Mouse (Mus musculus) intestine, embryonic 16.5 days (tissue): ENCODE data around the gene Ammecr1. TPM values are rescaled to one million over a fixed set of nuclear protein-coding genes. Genes with fewer than 3 reads are reported as not detected.

Source experiments
- ATAC-seq: fragments of 200-750 bp; cut with Nextera tagmentation; 2 replicates; pipeline ENCODE4 v1.8.0; 2017; ENCODE audit warnings: moderate TSS enrichment, moderate library complexity
- H3K27ac ChIP-seq: fragments of 300-500 bp; sonication (generic); 2 replicates; pipeline ENCODE4 v1.5.1; 2014; ENCODE audit warnings: mild to moderate bottlenecking, low read length
- H3K27me3 ChIP-seq: fragments of 300-500 bp; sonication (generic); replicated peaks from 2 replicates; pipeline ENCODE4 v1.6.1; 2014; ENCODE audit warnings: low read length, control low read depth, mixed read lengths; ENCODE audit not compliant: control insufficient read depth, insufficient read depth
- H3K36me3 ChIP-seq: fragments of 300-500 bp; sonication (generic); 2 replicates; pipeline ENCODE4 v1.6.1; 2014; ENCODE audit warnings: low read length, control low read depth; ENCODE audit not compliant: control insufficient read depth, insufficient read depth
- H3K4me1 ChIP-seq: fragments of 300-500 bp; sonication (generic); 2 replicates; pipeline ENCODE4 v1.6.1; 2014; ENCODE audit warnings: low read length, control low read depth, mixed read lengths; ENCODE audit not compliant: control insufficient read depth, insufficient read depth
- H3K4me2 ChIP-seq: fragments of 300-500 bp; sonication (generic); 2 replicates; pipeline ENCODE4 v1.6.1; 2014; ENCODE audit warnings: low read depth, low read length, control low read depth
- H3K4me3 ChIP-seq: fragments of 300-500 bp; sonication (generic); 2 replicates; pipeline ENCODE4 v1.5.1; 2014; ENCODE audit warnings: mild to moderate bottlenecking, low read length
- H3K9ac ChIP-seq: fragments of 300-500 bp; sonication (generic); 2 replicates; pipeline ENCODE4 v1.6.1; 2014; ENCODE audit warnings: low read depth, low read length
- H3K9me3 ChIP-seq: fragments of 300-500 bp; sonication (generic); 2 replicates; pipeline ENCODE4 v1.6.1; 2016; ENCODE audit warnings: low read length, control low read depth; ENCODE audit not compliant: control insufficient read depth
- WGBS: fragments of 180-500 bp; shearing (Covaris S2); extraction: QIAGEN DNeasy Blood & Tissue Kit; methylation state at CpG from one replicate; pipeline ENCODE4 v1.1.7; 2014; 5-methylcytosine and 5-hydroxymethylcytosine counted together
- polyA plus RNA-seq: library from polyadenylated mRNA; unstranded; fragments of >200 nt; fragmentation: Nextera tagmentation; extraction: Ambion mirVana; gene quantifications from 2 replicates; pipeline ENCODE4 v1.2.1, GENCODE M21; 2015

Ammecr1 gene
- polyA plus RNA-seq, 1 experiment from 2014 or later: 5.8 TPM

DNA sequence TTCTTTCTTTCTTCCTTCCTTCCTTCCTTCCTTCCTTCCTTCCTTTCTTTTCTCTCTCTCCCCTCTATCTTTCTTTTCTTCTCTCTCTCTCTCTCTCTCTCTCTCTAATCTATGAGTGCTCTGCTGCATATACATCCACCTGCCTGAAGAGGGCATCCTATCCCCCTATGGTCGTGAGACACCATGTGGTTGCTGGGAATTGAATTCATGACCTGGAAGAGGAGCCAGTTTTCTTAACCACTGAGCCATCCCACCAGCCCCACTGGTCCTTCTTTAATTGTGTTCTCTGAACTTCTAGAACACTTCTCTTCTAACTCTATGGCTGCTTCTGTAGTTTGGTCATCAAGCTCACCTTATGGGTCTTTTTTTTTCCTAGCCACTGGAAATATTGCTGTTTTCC, 138.9 kb downstream of the Ammecr1 start:
- no peaks in the 10 kb centered on the region for H3K4me1 ChIP-seq
- no peaks in the 10 kb centered on the region for H3K9me3 ChIP-seq
- no peak overlapping the region for H3K4me3 ChIP-seq
- no peaks in the 10 kb centered on the region for H3K27me3 ChIP-seq
- no peak for ATAC-seq
- no peak overlapping the region for H3K4me2 ChIP-seq
- WGBS: 52% methylated on average over 1 of the region's 1 CpGs
- H3K9ac ChIP-seq: no peak overlapping the region
- no peak overlapping the region for H3K27ac ChIP-seq
- H3K36me3 ChIP-seq: no peaks in the 10 kb centered on the region

DNA sequence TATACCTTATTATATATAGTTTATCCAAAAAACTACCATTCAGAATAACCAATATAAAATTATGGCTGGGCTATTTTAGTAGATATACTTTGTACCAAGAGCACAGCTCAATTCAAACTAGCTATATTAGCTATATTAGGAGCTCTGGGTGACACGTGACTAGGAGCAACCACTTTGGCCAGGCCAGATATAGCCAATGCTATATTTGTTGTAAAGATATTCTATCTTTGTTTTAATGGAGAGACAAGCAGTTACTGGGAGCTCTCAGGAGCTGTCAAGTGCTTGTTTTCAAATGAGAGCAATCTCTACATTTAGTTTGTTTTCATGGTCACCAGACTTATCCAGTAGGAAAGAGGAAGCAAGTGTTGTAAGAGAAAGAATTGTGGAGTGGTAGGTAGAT, 141.2 kb downstream of the Ammecr1 start:
- Histone ChIP-seq H3K27me3 (no peaks in the 10 kb centered on the region), H3K36me3 (no peaks in the 10 kb centered on the region), H3K4me3 (no peak overlapping the region), H3K4me2 (no peak overlapping the region), H3K4me1 (no peaks in the 10 kb centered on the region), H3K27ac (no peak overlapping the region), H3K9ac (no peak overlapping the region), H3K9me3 (no peaks in the 10 kb centered on the region)
- 77% methylated on average over 1 of the region's 1 CpGs for WGBS
- ATAC-seq: no peak

DNA sequence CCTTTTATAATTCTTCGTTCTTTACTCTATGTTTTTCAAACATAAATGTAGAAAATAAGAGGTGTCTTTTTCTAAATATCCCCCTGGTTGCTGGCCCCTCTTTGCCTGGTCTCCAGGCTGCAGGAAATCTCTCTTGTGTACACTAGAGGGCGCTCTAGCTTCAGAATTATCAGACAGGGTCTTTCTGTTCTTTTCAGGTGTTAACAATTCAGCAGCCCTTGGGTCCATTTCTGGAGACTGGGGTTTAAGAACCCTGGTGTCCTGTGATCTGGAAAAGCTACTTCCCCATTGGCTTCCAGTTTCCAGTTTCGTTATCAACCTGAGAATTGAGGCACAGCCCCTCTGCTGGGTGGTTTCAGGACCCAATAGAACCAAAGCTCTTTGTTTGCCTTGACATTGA, 144.7 kb downstream of the Ammecr1 start:
- Histone ChIP-seq H3K4me1 (no peaks in the 10 kb centered on the region), H3K27ac (no peak overlapping the region), H3K36me3 (no peaks in the 10 kb centered on the region), H3K4me2 (no peak overlapping the region), H3K27me3 (no peaks in the 10 kb centered on the region), H3K4me3 (no peak overlapping the region), H3K9me3 (no peaks in the 10 kb centered on the region), H3K9ac (no peak overlapping the region)
- ATAC-seq: no peak
- 38% methylated on average over 3 of the region's 3 CpGs for WGBS

DNA sequence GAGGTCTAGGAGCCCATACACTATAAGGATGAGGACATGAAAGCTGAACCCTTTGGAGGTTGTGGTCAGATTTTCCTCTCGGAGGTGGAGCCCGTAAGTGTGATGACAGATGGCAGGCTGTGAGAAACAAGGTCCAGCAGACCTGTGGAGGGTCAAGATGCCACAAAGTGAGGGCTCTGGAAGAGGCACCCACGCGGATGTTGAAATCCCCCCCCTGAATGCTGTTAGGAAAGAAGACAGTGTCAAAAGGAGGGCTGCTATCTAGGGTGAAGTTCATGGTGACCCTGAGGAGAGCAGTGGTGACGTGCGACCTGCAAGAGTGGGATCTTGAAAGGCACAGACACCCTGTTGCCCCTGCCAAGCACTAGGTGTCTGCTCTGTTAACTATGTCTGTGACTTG, 145.3 kb downstream of the Ammecr1 start:
- H3K9ac ChIP-seq: no peak overlapping the region
- no peaks in the 10 kb centered on the region for H3K4me1 ChIP-seq
- H3K9me3 ChIP-seq: no peaks in the 10 kb centered on the region
- H3K4me3 ChIP-seq: no peak overlapping the region
- no peak overlapping the region for H3K4me2 ChIP-seq
- H3K36me3 ChIP-seq: no peaks in the 10 kb centered on the region
- ATAC-seq: 0 out of 2 replicates have a peak, but pooled peaks have one; percentile 13
- WGBS: 79% methylated on average over 6 of the region's 6 CpGs
- no peak overlapping the region for H3K27ac ChIP-seq
- no peaks in the 10 kb centered on the region for H3K27me3 ChIP-seq

DNA sequence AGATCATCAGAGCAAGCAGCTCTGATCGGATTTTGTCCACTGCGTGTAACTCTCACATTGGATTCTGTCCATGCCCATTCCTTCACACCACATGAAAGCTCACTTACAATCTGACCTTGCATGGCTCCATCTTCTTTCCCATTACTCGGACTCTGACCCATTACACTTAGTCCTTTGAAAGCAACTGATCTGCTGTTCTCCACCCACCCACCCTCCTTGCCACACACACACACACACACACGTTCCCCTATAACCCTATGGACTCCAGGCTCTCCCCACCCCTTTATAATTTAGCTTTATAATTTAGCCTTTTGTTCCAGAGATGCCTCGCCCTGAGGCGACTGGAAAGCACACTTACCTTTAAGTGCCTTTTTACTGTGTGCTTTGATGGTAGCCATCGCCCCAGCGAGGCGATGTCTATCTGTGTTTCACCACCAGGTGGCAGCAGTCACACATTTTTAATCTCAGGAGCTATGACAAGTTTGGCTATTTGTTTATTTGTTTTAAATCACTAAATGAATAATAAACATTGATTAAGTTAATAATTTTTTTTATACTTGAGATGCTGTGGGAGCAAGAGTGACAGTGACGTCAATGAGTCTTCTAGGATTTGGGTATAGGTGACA, 148.4 kb downstream of the Ammecr1 start:
- Histone ChIP-seq H3K4me3 (no peak overlapping the region), H3K9ac (no peak overlapping the region), H3K4me1 (no peaks in the 10 kb centered on the region), H3K27me3 (no peaks in the 10 kb centered on the region), H3K9me3 (no peaks in the 10 kb centered on the region), H3K4me2 (no peak overlapping the region), H3K27ac (no peak overlapping the region), H3K36me3 (no peaks in the 10 kb centered on the region)
- peak; percentile 19; the same call in 1 of the 2 replicates for ATAC-seq
- WGBS: 45% methylated on average over 10 of the region's 10 CpGs

DNA sequence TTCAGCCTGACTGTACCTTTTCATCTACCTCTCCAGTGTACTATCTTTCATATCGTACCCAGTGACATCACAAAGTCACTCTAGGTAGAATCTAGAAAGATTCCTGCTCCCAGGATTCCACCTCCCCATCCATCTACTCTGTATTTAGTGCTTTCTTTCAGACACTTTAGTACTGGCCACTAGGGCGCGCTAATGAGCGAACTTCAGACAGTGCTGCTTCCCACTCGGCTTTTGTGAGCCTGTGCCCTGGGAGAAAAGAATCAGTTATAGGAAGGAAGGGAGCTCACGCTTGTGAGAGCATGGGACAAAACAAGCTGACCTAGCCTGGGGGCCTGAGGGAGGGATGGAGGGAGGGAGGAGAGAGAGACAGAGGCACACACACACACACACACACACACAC, 153.4 kb downstream of the Ammecr1 start:
- Histone ChIP-seq H3K27me3 (no peaks in the 10 kb centered on the region), H3K36me3 (no peaks in the 10 kb centered on the region), H3K4me2 (no peak overlapping the region), H3K4me1 (no peaks in the 10 kb centered on the region), H3K4me3 (no peak overlapping the region), H3K27ac (no peak overlapping the region), H3K9ac (no peak overlapping the region), H3K9me3 (no peaks in the 10 kb centered on the region)
- 0 out of 2 replicates have a peak, but pooled peaks have one; percentile 50 for ATAC-seq
- WGBS: 26% methylated on average over 6 of the region's 6 CpGs

DNA sequence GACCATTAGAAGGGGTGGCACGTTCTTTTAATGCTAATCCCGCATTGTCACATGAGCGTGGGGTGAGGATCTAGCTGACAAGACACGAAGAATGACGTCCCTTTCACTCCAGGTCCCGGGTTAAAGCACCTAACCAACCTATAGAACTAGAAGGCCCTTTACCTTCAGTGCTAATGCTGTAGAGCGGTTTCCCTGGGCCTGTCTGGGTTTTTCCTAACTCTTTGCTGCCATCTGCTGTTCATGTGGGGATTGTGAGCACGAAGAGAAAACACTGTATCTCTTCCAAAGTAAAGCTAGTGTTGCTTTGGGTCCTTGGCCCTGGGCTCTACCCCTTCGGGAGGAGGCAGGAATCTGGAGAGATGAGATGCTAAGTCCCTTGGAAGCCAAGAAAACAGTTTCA, 158.1 kb downstream of the Ammecr1 start:
- no peaks in the 10 kb centered on the region for H3K9me3 ChIP-seq
- H3K9ac ChIP-seq: no peak overlapping the region
- no peaks in the 10 kb centered on the region for H3K27me3 ChIP-seq
- no peak overlapping the region for H3K27ac ChIP-seq
- ATAC-seq: no peak
- 45% methylated on average over 9 of the region's 9 CpGs for WGBS
- no peak overlapping the region for H3K4me3 ChIP-seq
- no peaks in the 10 kb centered on the region for H3K36me3 ChIP-seq
- peaks cover 8% of the 10 kb centered on the region for H3K4me1 ChIP-seq
- no peak overlapping the region for H3K4me2 ChIP-seq

DNA sequence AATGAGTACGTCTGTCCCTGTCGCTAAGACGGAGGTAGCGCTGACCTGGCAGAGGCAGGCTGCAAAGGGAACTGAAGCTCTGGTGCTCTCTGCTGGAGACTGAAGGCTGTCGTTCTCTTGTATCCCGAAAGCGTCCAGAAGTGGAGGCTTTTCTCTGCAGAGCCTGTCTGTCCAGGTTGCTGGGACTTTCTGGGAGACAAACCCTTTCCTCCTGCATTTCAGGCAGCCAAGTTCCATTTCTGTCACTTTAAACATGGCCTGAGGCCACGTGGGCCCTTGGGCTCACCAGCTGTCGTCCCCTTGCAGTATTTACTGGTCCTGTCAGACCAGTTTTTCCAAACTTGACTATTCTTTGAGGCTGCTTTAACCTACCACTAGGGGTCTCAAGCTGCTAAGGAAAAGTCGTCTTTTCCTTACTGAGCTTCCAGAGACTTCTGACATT, 159.9 kb downstream of the Ammecr1 start:
- ATAC-seq: peak; percentile 83
- Histone ChIP-seq H3K27ac (peak overlapping the region; percentile 14; the same call in 1 of the 2 replicates), H3K9me3 (no peaks in the 10 kb centered on the region), H3K4me3 (no peak overlapping the region), H3K9ac (no peak overlapping the region), H3K27me3 (no peaks in the 10 kb centered on the region), H3K4me2 (no peak overlapping the region), H3K4me1 (peaks cover 8% of the 10 kb centered on the region), H3K36me3 (no peaks in the 10 kb centered on the region)
- WGBS: 43% methylated on average over 10 of the region's 10 CpGs

DNA sequence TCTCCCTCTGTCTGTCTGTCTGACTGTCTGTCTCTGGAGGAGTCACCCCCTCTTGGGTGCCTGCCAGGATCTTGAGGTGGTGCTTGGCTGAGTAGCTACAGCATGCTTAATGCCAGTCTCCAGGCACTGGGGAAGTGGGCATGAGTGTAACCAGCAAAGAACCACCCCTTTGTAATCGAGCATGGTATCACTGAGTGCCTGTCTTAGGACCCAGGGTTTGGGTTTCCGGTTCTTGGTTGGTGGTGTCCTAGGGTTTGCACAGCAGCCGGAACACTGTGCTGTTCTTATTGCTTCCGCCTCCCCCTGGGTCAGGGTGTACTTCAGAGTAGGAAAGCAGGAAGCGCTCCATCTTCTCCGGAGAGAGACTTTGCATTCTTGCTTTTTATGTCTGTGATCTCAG, 160.4 kb downstream of the Ammecr1 start:
- peaks cover 8% of the 10 kb centered on the region for H3K4me1 ChIP-seq
- no peak overlapping the region for H3K9ac ChIP-seq
- no peak overlapping the region for H3K4me2 ChIP-seq
- no peaks in the 10 kb centered on the region for H3K36me3 ChIP-seq
- no peaks in the 10 kb centered on the region for H3K27me3 ChIP-seq
- peak overlapping the region; percentile 14; the same call in 1 of the 2 replicates for H3K27ac ChIP-seq
- 58% methylated on average over 6 of the region's 6 CpGs for WGBS
- H3K4me3 ChIP-seq: no peak overlapping the region
- ATAC-seq: peak; percentile 39
- H3K9me3 ChIP-seq: no peaks in the 10 kb centered on the region

DNA sequence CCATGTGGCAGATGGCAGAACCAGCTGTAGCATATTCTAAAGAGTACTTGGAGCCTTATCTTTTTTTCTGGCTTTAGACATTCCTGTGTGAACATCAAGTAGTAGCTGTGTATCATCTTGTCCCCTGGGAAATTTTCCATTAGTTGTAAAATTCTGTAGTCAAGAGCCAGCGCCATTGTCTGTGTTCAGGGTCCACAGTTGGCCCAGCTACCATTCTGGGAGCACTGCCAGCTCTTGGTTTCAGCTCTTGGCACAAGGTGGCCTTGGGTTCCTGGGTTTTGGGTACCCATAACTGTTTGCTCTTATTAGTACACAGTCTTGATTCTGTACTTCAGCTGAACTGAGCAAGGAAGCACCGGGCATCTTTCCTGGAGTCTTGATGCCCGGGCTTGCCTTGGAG, 161.9 kb downstream of the Ammecr1 start:
- Histone ChIP-seq H3K36me3 (no peaks in the 10 kb centered on the region), H3K27ac (no peak overlapping the region), H3K4me3 (no peak overlapping the region), H3K4me2 (no peak overlapping the region), H3K9me3 (no peaks in the 10 kb centered on the region), H3K9ac (no peak overlapping the region), H3K27me3 (no peaks in the 10 kb centered on the region), H3K4me1 (peaks cover 8% of the 10 kb centered on the region)
- ATAC-seq: no peak
- WGBS: 92% methylated on average over 3 of the region's 3 CpGs
